ENCODE assay signal across 8 mouse cellular contexts in the genomic region with DNA sequence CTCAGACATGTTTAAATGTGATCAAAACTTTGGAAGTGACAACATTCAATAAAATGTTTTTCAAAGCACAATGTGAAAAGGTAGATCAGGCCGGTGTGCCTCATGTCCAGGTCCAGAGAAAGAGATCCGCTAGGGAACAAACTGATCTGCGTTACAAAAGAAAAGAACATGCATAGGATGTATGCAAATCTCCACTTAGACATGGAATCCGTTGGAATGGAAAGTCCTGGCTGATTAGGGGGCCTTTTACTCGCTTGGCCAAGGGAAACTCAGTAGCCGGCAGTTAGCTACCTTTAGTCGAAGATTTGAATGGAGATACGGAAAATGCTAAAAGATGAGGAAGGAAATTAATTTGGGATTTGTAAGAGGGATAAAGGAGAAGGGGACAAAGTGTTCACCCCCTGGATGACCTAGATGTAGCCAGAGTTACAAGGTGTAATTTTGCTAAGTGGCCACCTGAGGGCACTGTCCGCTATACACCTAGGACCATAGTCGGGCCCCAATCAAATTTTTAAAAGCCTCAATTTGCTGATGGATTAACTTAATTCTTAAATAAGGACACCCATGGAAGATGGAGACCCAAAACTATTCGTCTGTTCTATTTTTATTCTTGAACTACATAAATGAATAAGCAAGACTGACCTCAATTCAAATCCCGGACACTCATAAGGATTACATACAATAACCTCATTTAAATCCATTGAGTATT.
A peak's percentile ranks its signal among the peaks of the same experiment; 100 is the strongest.
DNase-seq lines count a peak whose midpoint lies in the region; ATAC-seq and TF ChIP-seq lines count a peak whose summit lies in the region.

No protein-coding gene starts in this region.

- H3K9me3 ChIP-seq in ES-E14 (ENCODE audit: control insufficient read depth, insufficient read depth, low read depth, low read length) = no peaks in the 10 kb centered on the region

- no peak for DNase-seq in left cerebral cortex, adult 2 months (ENCODE audit: extremely low spot score in 1 of 2, low spot score in 2 of 2)
- no peak for DNase-seq in left cerebral cortex, postnatal 10 days (ENCODE audit: extremely low spot score in 1 of 2, low spot score in 2 of 2)
- DNase-seq in ES-E14 (ENCODE audit: low read depth, low spot score) = peak; percentile 39
- DNase-seq in c-Kit-positive CD71-positive TER-119-negative erythroid progenitor cells, embryonic 14.5 days (ENCODE audit: low read depth) = peak; percentile 1
- no peak for DNase-seq in urinary bladder, postnatal 10 days (ENCODE audit: low spot score)
- DNase-seq in urinary bladder, postnatal 25 days (ENCODE audit: low spot score) = no peak

- H3K4me3 ChIP-seq in left cerebral cortex, adult 2 months = no peak overlapping the region
- H3K4me3 ChIP-seq in ES-E14 (ENCODE audit: insufficient read depth in 1 of 2, low read depth in 1 of 2, low read length in 2 of 2, poor library complexity in 1 of 2, severe bottlenecking in 1 of 2) = no peak overlapping the region

- H3K27ac ChIP-seq in left cerebral cortex, adult 2 months = peak overlapping the region; percentile 72; the same call in 1 of the 2 replicates
- no peak overlapping the region for H3K27ac ChIP-seq in ES-E14 (ENCODE audit: insufficient read depth, low read depth, low read length, poor library complexity, severe bottlenecking)

- H3K36me3 ChIP-seq in ES-E14 (ENCODE audit: control insufficient read depth, insufficient read depth, low read length, poor library complexity, severe bottlenecking) = no peaks in the 10 kb centered on the region

- H3K4me1 ChIP-seq in ES-E14 (ENCODE audit: control insufficient read depth in 2 of 2, insufficient read depth in 2 of 2, low read length in 2 of 2, poor library complexity in 1 of 2) = peaks cover 3% of the 10 kb centered on the region in 2 experiments; a peak in 2 of 4 replicates

- in situ Hi-C loops in ES-E14 (cut with MboI; ENCODE audit: low sequenced_read_pairs in 2 of 2, unreplicated experiment in 2 of 2) = no loop called here

- H3K9ac ChIP-seq in ES-E14 (ENCODE audit: insufficient read depth, low read depth, low read length, poor library complexity, severe bottlenecking) = no peak overlapping the region

- intact Hi-C loops in left cerebral cortex, adult 2 months (cut with DNase I) = loop anchor here (2.0 to 5.0 kb wide), 4 partner anchors 82 to 1931 kb away; no protein-coding TSS in a partner anchor
- intact Hi-C loops in left cerebral cortex, postnatal 10 days (cut with DNase I) = loop anchor here (10.0 kb wide), 3 partner anchors 929 to 1929 kb away; no protein-coding TSS in a partner anchor

- TF ChIP-seq CTCF in left cerebral cortex, adult 2 months (IDR thresholded peaks at IDR 0.05) = peak; percentile 74

- peak; percentile 89 for ATAC-seq in granulocyte monocyte progenitor cell, adult 5-6 weeks (replicated peaks; ENCODE audit: poor library complexity, severe bottlenecking)
- ATAC-seq in neutrophil, adult 5-6 weeks (ENCODE audit: extremely low read depth, insufficient number of reproducible peaks, low FRiP score, poor library complexity, severe bottlenecking) = peak; percentile 26; the same call in 1 of the 2 replicates

TF ChIP-seq in ES-E14, 5 proteins besides CTCF, POLR2A, EP300 and RAD21:
- no peak for TF ChIP-seq ZNF384 (IDR thresholded peaks at IDR 0.05; ENCODE audit: low read depth, low read length)
- TF ChIP-seq HCFC1 (IDR thresholded peaks at IDR 0.05; ENCODE audit: borderline replicate concordance, insufficient read depth, low read length) = no peak
- 0 out of 2 replicates have a peak, but pooled peaks have one; percentile 13 for TF ChIP-seq ZC3H11A (IDR thresholded peaks at IDR 0.05; ENCODE audit: borderline replicate concordance, low read depth, low read length)
TF ChIP-seq in ES-E14: peak in this region for 1.

Comparison
In these comparisons a context has a peak if more than half of its experiments do, and no peak if none do; other contexts are left out.
1. DNase-seq: peak in ES-E14 (single experiment) and c-Kit-positive CD71-positive TER-119-negative erythroid progenitor cells, embryonic 14.5 days (single experiment); none in left cerebral cortex, adult 2 months (0 of 2), left cerebral cortex, postnatal 10 days (0 of 2), urinary bladder, postnatal 10 days (single experiment) and urinary bladder, postnatal 25 days (single experiment).